Mouse (Mus musculus) megakaryocyte-erythroid progenitor cell, adult 5-6 weeks (primary cell): ENCODE measurements at regions not wholly inside any gene's neighbourhood (a gene's known extent, or its start where the extent isn't known, plus 50 kb on each side); places are given as distances from the start of the nearest gene placed in this dataset.

Experiments used
- ATAC-seq: replicated peaks from 2 replicates; pipeline ENCODE4 v1.8.0; 2016; ENCODE audit warnings: mild to moderate bottlenecking, inconsistent platforms; ENCODE audit not compliant: severe bottlenecking, poor library complexity, low FRiP score, low TSS enrichment

- no peak for ATAC-seq
Observed at GRCm38 (mm10) chr1:15155046-15155445, 938.1 kb downstream of the 4930444P10Rik start.

GRCm38 (mm10) chr1:15153952-15154351 is 939.2 kb downstream of the 4930444P10Rik start:
- no peak for ATAC-seq

GRCm38 (mm10) chr1:15143922-15144591 is 949.1 kb downstream of the 4930444P10Rik start:
- no peak for ATAC-seq

- ATAC-seq: no peak
Observed at GRCm38 (mm10) chr1:15118462-15118861, 974.7 kb downstream of the 4930444P10Rik start.

GRCm38 (mm10) chr1:15111420-15111819 is 981.7 kb downstream of the 4930444P10Rik start:
- no peak for ATAC-seq

DNA sequence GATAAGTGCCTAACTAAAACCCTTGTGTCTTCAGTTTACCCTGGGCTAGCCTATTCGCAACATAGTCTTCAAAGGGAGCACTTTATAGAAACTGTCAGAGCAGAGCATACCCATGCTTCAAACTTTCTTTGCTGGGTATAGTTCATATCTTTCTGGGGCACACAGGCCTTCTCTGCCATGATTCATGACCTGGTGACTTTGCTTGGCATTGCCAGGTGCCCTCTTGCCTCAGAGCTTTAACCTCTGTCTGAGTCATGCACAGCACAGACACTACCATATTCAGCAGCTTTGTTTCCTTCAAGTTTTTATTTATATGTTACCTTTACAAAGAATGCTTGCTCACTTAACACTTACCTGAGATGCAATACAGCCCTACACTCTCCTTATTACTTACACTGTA is 1022.8 kb downstream of the 4930444P10Rik start:
- no peak for ATAC-seq

DNA sequence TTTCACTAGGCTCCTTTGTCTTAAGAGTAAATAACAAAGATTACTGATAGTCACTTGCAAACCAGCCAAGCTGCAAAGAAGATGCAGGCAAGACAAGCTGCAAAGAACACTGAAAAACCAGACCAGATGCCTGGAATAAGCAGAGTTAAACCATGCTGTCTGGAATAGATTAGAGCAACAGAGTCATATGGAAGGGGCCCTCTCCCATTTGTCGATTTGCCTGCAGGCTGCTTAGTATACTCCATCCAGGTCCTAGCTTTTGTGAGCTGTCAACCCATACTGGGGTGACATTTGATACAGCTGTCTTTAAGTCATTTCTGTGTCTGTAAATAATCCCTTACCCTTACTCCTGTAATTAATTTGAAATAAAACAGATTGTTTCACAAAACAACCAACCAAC is 1059.1 kb downstream of the 4930444P10Rik start:
- ATAC-seq: no peak

GRCm38 (mm10) chr1:15018460-15018779 is 1074.7 kb downstream of the 4930444P10Rik start:
- no peak for ATAC-seq

GRCm38 (mm10) chr1:15017689-15018459 is 1075.3 kb downstream of the 4930444P10Rik start:
- ATAC-seq: no peak

DNA sequence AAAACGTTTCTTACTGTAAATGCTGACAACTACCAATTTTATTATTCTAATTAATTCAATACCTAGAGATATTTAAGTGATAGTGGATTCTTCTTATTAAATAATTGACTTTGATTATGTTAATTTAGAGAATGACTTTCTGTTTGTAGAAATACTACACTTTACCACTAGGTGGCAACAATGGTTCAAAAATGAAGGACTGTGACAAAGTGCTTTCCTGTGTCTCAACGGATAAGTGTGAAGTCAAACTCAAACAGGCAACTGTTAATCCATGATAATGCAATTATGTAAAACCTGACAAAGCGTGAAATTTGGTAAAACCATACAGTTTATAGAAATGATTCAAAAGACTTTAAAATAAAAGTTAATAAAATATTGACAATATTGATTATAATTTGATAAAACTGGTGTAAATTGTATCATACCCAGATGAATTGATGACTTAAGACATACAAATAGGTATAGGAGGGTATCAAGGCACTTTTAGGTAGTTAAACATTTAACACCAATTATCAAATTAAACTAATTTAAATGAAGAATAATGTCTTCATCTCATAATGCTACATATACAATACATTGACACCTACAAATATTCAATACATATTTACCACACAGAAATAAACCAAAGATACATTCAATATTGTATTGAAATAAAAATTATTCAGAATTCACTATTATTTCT is 1085.3 kb downstream of the 4930444P10Rik start:
- ATAC-seq: 0 out of 2 replicates have a peak, but pooled peaks have one; percentile 44

DNA sequence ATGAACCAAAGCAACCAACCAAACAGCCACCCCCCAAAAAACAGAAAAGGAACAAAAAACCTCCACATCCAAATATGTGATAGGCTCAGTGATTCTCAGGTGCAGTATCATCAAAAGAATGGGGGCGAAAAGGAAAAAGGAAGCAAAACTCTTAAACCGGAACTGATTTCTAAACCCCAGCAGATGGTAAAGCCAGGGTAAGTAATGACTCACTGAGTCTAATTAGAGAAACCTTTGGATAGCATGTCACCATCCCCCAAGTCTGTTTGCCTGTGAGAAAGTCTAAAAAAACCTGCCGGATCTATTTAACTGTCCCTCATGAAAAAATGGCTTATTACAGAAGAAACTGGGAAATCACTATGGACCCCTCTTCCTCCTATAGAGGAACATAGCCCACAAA is 1097.8 kb downstream of the 4930444P10Rik start:
- ATAC-seq: no peak

DNA sequence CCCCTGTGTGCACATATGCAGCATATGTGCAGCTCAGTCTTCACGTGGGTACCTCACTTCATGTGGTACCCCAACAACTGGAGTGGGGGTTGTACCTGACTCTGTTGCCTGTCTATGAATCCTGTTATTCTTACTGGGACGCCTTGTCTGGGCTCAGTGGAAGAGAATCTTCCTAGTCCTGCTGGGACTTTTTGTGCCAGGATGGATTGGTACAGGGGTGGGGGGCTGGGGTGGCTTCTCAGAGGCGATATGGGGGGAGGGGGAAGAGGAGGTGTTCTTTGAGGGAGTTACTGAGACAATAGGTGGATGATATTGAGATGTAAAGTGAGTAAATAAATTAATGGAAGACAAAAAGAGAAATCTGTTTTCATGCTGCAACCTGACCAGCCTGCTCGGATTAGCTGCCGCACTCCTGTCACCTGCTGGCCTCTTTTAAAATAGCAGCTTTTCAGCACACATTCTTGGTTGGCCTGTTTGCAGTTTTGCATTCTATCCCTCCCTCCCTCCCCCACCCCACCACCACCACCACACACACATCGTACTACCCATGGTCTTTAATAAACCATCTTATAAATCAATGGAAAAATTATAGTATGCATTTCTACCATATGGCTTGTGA is 1112.9 kb downstream of the 4930444P10Rik start:
- ATAC-seq: no peak
